Mouse (Mus musculus): Measurements from ENCODE around the gene Wbp1l. TPM values are rescaled to one million over a fixed set of nuclear protein-coding genes. Genes with fewer than 3 reads are reported as not detected.

The Wbp1l gene
- 35.6 and 39.9 TPM in 2 replicates for polyA plus RNA-seq (2015; fragmentation: Nextera tagmentation; extraction: Ambion mirVana)

DNA sequence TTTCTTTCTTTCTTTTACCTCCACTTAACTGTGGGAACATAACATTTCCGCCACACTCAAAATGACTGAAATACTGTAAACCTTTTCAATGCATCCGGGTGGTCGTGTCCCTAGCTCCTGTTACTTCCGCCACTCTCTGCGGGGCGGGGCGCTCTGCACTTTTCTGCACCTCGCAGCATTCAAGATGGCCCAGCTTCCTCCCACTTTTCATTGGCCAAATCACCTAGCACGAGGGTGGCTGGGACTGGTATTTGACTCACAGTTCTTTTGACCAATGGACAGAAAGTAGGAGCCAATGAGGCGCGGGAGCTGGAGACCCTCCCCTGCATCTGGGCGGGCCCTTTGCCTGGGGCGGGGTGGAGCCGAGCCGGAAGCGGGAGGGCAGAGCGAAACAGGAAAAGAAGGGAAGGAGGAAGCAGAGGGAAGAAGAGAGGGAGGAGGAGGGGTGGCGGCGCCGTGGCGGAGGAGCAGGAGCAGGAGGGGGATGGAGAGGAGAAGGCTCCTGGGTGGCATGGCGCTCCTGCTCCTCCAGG, at the start of gene Wbp1l:
Gene Wbp1l (plus strand): TSS at position 365 of the 533 bp plus-strand sequence.
- ATAC-seq (replicated peaks; ENCODE audit: low FRiP score, low read depth), result peak; percentile 98
- no peak for TF ChIP-seq CTCF (IDR thresholded peaks at IDR 0.05; ENCODE audit: low read depth)

DNA sequence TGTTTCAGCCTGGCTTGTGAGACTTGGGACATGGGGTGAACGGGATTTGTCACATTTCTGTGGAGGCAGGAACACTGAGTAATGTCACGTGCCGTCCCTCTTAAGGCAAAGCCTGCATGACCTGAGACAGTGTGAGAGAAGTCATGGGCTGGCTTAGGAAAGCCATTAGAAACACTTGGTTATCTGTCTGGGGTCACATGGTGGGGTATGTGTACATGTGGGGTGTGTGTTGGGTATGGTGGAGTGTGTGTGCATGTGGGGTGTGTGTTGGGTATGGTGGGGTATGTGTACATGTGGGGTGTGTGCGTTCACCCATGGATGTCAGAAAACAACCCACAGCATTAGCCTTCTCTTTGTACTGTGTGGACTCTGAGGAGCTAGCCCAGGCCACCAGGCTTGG, 48.5 kb upstream of the Wbp1l start:
- no peaks in the 10 kb centered on the region for H3K9me3 ChIP-seq (replicated peaks; ENCODE audit: low read length)
- TF ChIP-seq CTCF (IDR thresholded peaks at IDR 0.05; ENCODE audit: low read depth), result no peak
- ATAC-seq (replicated peaks; ENCODE audit: low FRiP score, low read depth) (no peak), DNase-seq (ENCODE audit: low spot score) (no peak)
- no peak overlapping the region for H3K4me2 ChIP-seq (ENCODE audit: low read length)
- 96% methylated on average over 4 of the region's 4 CpGs for WGBS
- H3K27ac ChIP-seq, result no peak overlapping the region
- peaks cover 25% of the 10 kb centered on the region for H3K36me3 ChIP-seq (ENCODE audit: insufficient read depth, low read length)
- no peaks in the 10 kb centered on the region for H3K4me1 ChIP-seq (replicated peaks; ENCODE audit: insufficient read depth, low read length)
- H3K4me3 ChIP-seq (replicated peaks; ENCODE audit: low read depth, low read length), result no peak overlapping the region
- H3K27me3 ChIP-seq (ENCODE audit: insufficient read depth, low read length), result no peaks in the 10 kb centered on the region
- no peak overlapping the region for H3K9ac ChIP-seq (ENCODE audit: low read depth, low read length)

More for the DNA sequence above, at the start of gene Wbp1l:
- DNase-seq (ENCODE audit: low spot score), result peak; percentile 100
- peak within 1 kb of the TSS; percentile 87 for H3K27ac ChIP-seq
- peak within 1 kb of the TSS; percentile 83 for H3K4me2 ChIP-seq (ENCODE audit: low read length)
- H3K4me1 ChIP-seq (replicated peaks; ENCODE audit: insufficient read depth, low read length), result peaks cover 8% of the 10 kb centered on the region; the same call in 1 of the 2 replicates
- under 1% methylated on average over 18 of the region's 22 CpGs for WGBS
- peak within 1 kb of the TSS; percentile 93 for H3K4me3 ChIP-seq (replicated peaks; ENCODE audit: low read depth, low read length)
- no peaks in the 10 kb centered on the region for H3K9me3 ChIP-seq (replicated peaks; ENCODE audit: low read length)
- no peaks in the 10 kb centered on the region for H3K27me3 ChIP-seq (ENCODE audit: insufficient read depth, low read length)
- no peaks in the 10 kb centered on the region for H3K36me3 ChIP-seq (ENCODE audit: insufficient read depth, low read length)
- peak within 1 kb of the TSS; percentile 84 for H3K9ac ChIP-seq (ENCODE audit: low read depth, low read length)

DNA sequence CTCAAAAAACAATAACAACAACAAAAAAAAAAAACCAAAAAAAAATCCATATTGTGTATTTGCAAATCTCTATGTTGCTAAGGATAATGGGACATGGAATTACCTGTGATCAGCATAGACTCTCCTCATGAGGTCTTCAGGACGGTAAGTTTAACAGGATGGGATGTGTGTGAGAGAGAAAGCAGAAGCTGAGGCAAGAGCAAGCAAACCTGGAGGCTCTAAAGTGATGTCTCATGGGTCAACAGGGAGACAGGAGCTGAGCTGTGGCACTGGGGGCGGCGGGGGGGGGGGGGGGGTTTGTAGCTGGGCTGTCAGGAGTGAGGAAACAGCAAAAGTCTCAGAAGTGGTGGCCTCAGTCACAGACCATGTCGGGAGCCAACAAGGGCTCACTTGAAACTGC, 46.4 kb upstream of the Wbp1l start:
- H3K27ac ChIP-seq, result no peak overlapping the region
- H3K4me2 ChIP-seq (ENCODE audit: low read length), result no peak overlapping the region
- no peaks in the 10 kb centered on the region for H3K4me1 ChIP-seq (replicated peaks; ENCODE audit: insufficient read depth, low read length)
- no peak overlapping the region for H3K4me3 ChIP-seq (replicated peaks; ENCODE audit: low read depth, low read length)
- no peak overlapping the region for H3K9ac ChIP-seq (ENCODE audit: low read depth, low read length)
- no peaks in the 10 kb centered on the region for H3K27me3 ChIP-seq (ENCODE audit: insufficient read depth, low read length)
- no peak for TF ChIP-seq CTCF (IDR thresholded peaks at IDR 0.05; ENCODE audit: low read depth)
- DNase-seq (ENCODE audit: low spot score) (no peak), ATAC-seq (replicated peaks; ENCODE audit: low FRiP score, low read depth) (no peak)
- H3K9me3 ChIP-seq (replicated peaks; ENCODE audit: low read length), result no peaks in the 10 kb centered on the region
- peaks cover 35% of the 10 kb centered on the region for H3K36me3 ChIP-seq (ENCODE audit: insufficient read depth, low read length)
- WGBS, result 89% methylated on average over 4 of the region's 4 CpGs

DNA sequence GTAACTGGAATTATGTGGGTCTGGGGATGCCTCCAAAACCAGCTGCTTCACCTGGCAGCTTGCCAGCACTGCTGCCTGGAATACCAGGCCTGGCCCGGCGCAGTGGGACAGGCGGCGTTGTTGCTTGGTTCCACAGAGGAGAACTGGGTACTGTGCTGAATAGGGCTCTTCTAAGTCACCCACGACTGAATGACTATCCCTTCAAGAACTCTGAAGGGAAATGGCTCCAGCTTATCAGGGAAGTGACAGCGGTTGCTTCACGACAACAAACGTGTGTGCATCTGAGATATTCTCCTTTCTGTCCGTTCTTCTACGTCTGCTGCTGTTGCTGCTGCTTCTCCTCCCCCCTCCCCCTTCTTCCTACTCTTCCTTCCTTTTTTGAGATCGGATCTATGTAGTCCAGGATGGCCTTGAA, 45.3 kb upstream of the Wbp1l start:
- ATAC-seq (replicated peaks; ENCODE audit: low FRiP score, low read depth) (no peak), DNase-seq (ENCODE audit: low spot score) (no peak)
- no peak overlapping the region for H3K9ac ChIP-seq (ENCODE audit: low read depth, low read length)
- H3K4me3 ChIP-seq (replicated peaks; ENCODE audit: low read depth, low read length), result no peak overlapping the region
- H3K27ac ChIP-seq, result no peak overlapping the region
- TF ChIP-seq CTCF (IDR thresholded peaks at IDR 0.05; ENCODE audit: low read depth), result no peak
- no peaks in the 10 kb centered on the region for H3K4me1 ChIP-seq (replicated peaks; ENCODE audit: insufficient read depth, low read length)
- H3K9me3 ChIP-seq (replicated peaks; ENCODE audit: low read length), result no peaks in the 10 kb centered on the region
- peaks cover 35% of the 10 kb centered on the region for H3K36me3 ChIP-seq (ENCODE audit: insufficient read depth, low read length)
- no peaks in the 10 kb centered on the region for H3K27me3 ChIP-seq (ENCODE audit: insufficient read depth, low read length)
- H3K4me2 ChIP-seq (ENCODE audit: low read length), result no peak overlapping the region
- WGBS, result 69% methylated on average over 11 of the region's 11 CpGs

DNA sequence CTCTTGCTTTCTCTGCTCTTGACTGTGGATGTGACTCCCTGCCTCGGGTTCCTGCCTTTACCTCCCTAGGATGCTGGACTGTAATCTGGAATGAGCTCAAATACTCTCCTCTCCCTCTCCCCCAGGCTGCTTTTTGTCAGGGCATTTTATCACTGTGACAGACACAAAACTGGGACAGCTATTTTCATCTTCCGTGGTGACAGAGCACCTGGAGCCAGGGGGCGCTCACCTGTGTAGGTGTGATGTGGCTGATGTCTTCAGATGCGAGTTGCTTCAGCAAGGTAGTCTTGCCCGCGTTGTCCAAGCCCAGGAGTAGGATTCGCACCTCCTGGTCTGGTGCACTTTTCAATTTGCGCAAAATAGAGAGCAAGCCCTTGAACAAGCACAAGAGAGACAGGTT, 40.9 kb upstream of the Wbp1l start:
- Histone ChIP-seq H3K27ac (no peak overlapping the region), H3K4me3 (replicated peaks; ENCODE audit: low read depth, low read length) (no peak overlapping the region), H3K9me3 (replicated peaks; ENCODE audit: low read length) (no peaks in the 10 kb centered on the region), H3K4me1 (replicated peaks; ENCODE audit: insufficient read depth, low read length) (no peaks in the 10 kb centered on the region), H3K4me2 (ENCODE audit: low read length) (no peak overlapping the region), H3K9ac (ENCODE audit: low read depth, low read length) (no peak overlapping the region), H3K27me3 (ENCODE audit: insufficient read depth, low read length) (no peaks in the 10 kb centered on the region), H3K36me3 (ENCODE audit: insufficient read depth, low read length) (0 out of 2 replicates have a peak, but pooled peaks cover 12% of the 10 kb centered on the region)
- DNase-seq (ENCODE audit: low spot score) (no peak), ATAC-seq (replicated peaks; ENCODE audit: low FRiP score, low read depth) (no peak)
- no peak for TF ChIP-seq CTCF (IDR thresholded peaks at IDR 0.05; ENCODE audit: low read depth)
- WGBS, result 81% methylated on average over 8 of the region's 8 CpGs

DNA sequence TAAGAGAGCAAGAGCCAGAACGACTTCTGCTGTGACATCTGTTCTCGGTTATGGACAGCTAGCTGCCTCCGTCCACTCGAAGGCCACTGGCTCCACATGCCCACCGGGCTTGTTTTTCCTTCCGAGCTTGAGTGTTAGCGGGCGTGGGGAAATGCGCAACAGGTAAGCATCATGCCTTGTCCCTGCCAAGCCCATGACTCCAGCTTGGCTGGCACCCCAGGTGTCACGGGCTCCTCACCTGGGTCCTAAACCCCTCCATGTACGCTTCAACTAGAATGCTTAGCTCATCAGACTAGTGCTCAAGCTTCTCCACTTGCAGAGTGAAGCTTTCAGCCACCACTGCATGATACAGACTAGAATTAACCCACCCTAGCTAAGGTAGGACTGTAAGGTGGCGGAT, 40.3 kb upstream of the Wbp1l start:
- H3K4me3 ChIP-seq (replicated peaks; ENCODE audit: low read depth, low read length), result no peak overlapping the region
- DNase-seq (ENCODE audit: low spot score), result no peak
- no peak overlapping the region for H3K27ac ChIP-seq
- no peak for ATAC-seq (replicated peaks; ENCODE audit: low FRiP score, low read depth)
- no peak for TF ChIP-seq CTCF (IDR thresholded peaks at IDR 0.05; ENCODE audit: low read depth)
- 0 out of 2 replicates have a peak, but pooled peaks cover 12% of the 10 kb centered on the region for H3K36me3 ChIP-seq (ENCODE audit: insufficient read depth, low read length)
- 76% methylated on average over 12 of the region's 12 CpGs for WGBS
- H3K4me2 ChIP-seq (ENCODE audit: low read length), result no peak overlapping the region
- no peaks in the 10 kb centered on the region for H3K4me1 ChIP-seq (replicated peaks; ENCODE audit: insufficient read depth, low read length)
- H3K9me3 ChIP-seq (replicated peaks; ENCODE audit: low read length), result no peaks in the 10 kb centered on the region
- H3K9ac ChIP-seq (ENCODE audit: low read depth, low read length), result no peak overlapping the region
- H3K27me3 ChIP-seq (ENCODE audit: insufficient read depth, low read length), result no peaks in the 10 kb centered on the region

DNA sequence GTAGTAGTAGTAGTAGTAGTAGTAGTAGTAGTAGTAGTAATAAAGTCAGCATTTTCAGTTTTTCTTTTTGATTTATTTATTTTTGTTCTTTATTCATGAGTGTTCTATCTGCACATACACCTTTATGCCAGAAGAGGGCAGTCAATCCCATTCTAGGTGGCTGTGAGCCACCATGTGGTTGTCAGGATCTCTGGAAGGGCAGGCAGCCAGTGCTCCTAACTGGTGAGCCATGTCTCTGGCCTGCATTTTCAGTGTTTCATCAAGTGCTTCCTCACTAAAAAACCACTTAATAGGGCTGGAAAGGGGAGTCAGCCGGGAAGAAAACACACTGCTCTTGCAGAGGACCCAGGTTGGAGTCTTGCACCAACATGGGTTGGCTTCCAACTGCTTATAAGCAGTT, 36.8 kb upstream of the Wbp1l start:
- H3K27me3 ChIP-seq (ENCODE audit: insufficient read depth, low read length), result no peaks in the 10 kb centered on the region
- ATAC-seq (replicated peaks; ENCODE audit: low FRiP score, low read depth) (0 out of 2 replicates have a peak, but pooled peaks have one; percentile 38), DNase-seq (ENCODE audit: low spot score) (peak; percentile 85)
- no peaks in the 10 kb centered on the region for H3K4me1 ChIP-seq (replicated peaks; ENCODE audit: insufficient read depth, low read length)
- no peak overlapping the region for H3K4me2 ChIP-seq (ENCODE audit: low read length)
- peak; percentile 91 for TF ChIP-seq CTCF (IDR thresholded peaks at IDR 0.05; ENCODE audit: low read depth)
- WGBS, result 34% methylated on average over 1 of the region's 1 CpGs
- no peak overlapping the region for H3K27ac ChIP-seq
- H3K9me3 ChIP-seq (replicated peaks; ENCODE audit: low read length), result no peaks in the 10 kb centered on the region
- no peak overlapping the region for H3K9ac ChIP-seq (ENCODE audit: low read depth, low read length)
- H3K4me3 ChIP-seq (replicated peaks; ENCODE audit: low read depth, low read length), result no peak overlapping the region
- 0 out of 2 replicates have a peak, but pooled peaks cover 8% of the 10 kb centered on the region for H3K36me3 ChIP-seq (ENCODE audit: insufficient read depth, low read length)
